Mouse (Mus musculus): ENCODE measurements at regions not wholly inside any gene's neighbourhood (a gene's known extent, or its start where the extent isn't known, plus 50 kb on each side); places are given as distances from the start of the nearest gene placed in this dataset.

- no peak for DNase-seq (ENCODE audit: low spot score in 2 of 2)
These were observed 250.6 kb downstream of the Uaca start for GRCm38 (mm10) chr9:61044983-61045382.

DNA sequence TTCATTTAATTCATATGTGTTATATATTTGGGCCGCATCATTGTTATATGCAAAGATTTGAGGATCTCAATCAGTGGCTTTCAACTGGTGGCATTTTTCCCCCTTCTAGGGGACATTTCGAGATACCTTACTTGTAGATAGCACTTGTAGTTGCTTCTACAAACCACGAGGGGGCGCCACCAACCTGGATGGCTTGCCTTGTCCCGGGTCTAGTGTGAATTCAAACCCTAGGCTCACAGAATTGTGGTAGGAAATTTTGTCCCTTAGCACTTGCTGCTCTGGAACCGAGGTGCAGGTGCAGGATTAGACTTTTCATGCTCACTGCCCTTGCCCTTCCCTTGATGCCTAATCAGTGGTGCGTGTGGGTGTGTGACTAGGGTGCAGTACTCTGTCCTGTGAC is 252.2 kb downstream of the Uaca start:
- peak; percentile 51 to 66 for DNase-seq (ENCODE audit: low spot score in 2 of 2)

DNA sequence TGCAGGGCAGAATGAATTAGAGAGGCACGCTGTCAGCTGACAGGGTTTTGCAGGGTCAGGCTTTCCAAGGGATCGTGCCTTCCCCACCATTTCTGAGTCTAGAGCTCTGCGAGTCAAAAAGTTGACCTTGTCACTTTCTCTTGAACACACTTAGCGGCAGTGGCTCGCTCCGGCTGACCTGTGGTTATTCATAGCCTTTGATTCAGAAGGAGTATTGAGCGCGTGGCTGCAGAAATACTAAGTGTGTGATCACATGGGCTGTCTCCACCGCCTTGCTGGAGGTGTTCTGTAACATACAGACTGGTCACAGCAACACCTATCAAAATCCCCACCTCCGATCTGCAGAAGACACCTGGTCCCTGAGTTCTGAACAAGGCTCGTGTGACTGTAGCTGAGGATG is 252.9 kb downstream of the Uaca start:
- no peak for DNase-seq (ENCODE audit: low spot score in 2 of 2)

GRCm38 (mm10) chr9:61048576-61048975 is 254.2 kb downstream of the Uaca start:
- no peak for DNase-seq (ENCODE audit: low spot score in 2 of 2)

DNA sequence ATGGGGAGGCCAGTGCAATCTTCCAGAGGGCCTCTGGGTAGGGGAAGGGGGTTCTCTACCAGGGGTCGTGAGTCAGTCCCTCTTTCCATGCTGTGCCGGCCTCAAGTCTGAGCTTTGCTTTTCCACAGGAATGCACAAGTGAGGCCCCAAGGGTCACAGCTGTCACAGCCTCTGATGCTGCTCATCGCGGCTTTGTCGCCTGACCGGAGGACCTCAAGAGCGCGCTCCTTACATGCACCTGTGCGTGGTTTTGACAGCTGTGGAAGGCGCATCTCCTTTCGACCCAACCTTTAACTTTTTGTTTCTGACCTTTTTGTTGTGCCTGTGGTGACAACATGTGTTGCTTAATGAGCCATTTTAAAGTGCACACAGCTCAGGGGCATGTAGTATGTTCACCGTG is 258.3 kb downstream of the Uaca start:
- no peak for DNase-seq (ENCODE audit: low spot score in 2 of 2)

DNA sequence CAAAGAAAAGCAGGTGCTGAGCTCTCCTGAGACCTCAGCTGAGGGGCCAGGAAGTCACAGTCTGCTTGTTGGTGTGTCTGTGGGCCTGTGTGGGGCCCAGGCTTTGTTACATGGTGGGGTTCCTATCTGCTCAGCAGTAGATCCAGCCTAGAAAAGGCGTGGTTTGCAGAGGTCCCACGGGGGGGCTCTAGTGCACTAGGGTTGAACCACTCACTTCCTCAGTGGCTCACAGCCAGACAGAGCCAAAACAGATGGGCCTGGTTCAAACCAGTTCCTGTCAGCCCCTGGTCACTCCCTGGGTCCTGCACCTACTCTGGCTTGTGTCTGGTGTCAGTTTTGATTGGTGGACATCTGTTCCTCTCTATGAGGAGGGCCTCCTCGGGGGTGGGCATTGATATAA is 260.1 kb downstream of the Uaca start:
- DNase-seq (ENCODE audit: low spot score in 2 of 2) = no peak

DNA sequence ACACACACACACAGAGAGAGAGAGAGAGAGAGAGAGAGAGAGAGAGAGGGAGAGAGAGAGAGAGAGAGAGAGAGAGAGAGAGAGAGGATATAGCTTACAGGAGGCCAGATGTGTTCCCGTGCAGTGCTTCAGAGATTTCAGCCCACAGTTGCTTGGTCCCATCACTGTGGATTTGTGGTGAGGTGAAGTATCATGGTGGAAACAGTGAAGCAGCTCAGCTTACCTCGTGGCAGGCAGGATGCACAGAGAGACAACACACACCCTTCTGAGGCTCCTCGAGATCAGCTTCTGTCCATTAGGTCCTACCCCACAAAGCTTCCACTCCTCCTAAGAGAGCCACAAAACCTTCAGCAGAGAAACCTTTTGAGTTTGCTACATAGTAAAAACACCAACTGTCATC is 261.1 kb downstream of the Uaca start:
- DNase-seq (ENCODE audit: low spot score in 2 of 2) = no peak

GRCm38 (mm10) chr9:61055928-61056730 is 261.8 kb downstream of the Uaca start:
- no peak for DNase-seq (ENCODE audit: low spot score in 2 of 2)

GRCm38 (mm10) chr9:61056731-61057270 is 262.5 kb downstream of the Uaca start:
- no peak for DNase-seq (ENCODE audit: low spot score in 2 of 2)

DNA sequence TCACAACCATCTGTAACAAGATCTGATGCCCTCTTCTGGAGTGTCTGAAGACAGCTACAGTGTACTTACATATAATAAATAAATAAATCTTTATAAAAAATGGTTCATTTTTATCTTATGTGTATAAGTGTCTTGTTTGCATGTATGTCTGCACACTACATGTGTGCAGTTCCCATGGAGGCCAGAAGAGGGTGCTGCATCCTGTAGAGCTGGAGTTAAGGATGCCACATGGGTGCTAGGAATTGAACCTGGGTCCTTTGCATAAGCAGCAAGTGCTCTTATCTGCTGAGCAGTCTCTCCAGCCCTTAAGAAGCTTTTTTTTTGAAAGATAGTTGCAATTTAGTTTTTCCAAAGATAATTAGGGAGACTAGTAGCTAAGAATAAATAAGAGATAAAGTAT is 264.9 kb downstream of the Uaca start:
- DNase-seq (ENCODE audit: low spot score in 2 of 2) = no peak

DNA sequence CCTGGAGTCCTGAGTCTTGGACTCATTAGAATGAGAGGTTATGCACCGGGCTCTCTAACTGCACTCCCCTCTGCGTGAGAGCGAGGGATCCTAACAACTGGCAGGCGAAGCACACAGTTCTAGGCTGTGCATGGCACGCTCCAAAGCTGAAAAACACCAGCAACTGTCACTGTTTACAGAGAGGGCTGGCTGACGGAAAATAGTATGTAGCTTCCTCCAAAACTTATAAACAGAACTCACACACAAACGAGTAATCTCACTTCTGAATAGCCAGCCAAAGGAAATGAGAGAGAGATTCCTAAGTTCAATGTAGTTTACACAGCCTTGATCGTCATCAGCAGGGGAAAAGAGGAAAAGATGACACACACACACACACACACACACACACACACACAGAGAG is 266.6 kb downstream of the Uaca start:
- DNase-seq (ENCODE audit: low spot score in 2 of 2) = no peak

DNA sequence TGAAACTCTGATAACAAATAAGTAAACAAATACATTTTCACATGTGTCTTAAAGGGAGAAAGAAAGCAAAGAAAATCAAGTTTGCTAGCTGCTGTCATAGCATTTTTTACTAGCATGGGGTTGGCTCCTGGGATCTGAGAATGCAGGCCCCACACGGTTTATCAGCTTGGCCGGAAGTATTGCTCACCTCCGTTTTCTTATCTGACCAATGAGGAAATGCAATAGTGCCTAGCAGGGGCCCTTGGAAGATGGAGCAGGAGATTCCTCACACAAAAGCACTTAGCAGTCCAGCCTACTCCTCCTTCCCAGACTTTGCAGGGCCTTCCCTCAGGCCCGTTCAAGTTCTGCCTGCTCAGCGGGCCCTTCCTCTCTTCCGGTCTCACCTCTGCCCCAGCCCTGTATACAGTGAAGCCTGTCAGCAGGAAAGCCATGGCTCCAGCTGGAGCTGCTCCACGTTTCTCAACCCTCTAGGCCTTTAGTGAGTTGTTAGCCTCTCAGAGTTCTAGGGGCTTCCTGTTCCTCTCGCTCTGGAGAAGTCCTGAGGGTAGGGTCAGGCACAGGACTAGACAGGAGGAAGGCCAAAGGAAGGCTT is 270.5 kb downstream of the Uaca start:
- no peak for DNase-seq (ENCODE audit: low spot score in 2 of 2)

DNA sequence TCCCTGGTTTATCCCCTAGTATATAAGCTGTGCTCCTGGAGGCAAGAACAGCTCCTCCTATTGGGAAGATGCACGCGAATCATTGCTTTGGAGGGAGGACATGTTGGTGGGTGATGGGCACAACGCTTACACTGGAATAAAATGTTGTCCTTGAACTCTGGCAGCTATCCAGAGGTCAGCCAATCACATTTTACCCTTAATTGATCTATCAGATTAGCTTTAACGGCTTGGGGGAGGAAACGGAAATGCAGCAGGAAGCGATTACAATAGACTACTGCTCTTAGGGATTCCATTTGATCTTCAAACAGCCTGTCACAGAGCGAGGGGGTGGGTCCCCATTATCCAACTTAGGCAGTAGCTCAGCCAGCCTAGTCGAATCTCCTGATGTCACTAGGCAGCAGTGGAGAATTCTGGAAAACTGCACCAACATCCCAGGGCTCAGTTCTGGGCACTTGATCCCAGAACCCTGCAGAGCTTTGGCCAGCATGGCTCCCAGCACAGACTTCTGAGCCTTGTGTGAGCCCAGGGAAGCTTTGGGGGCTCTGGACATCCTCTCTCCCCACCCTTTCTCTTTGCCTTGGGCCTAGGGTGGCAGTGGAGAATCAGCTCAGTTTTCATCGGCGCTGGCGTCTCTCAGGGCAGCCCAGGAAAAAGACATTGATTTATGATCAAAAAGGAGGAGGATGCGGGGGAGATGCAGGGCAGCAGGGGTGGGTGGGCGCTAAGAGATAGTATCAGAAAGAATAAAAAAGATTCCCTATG is 275.4 kb downstream of the Uaca start:
- no peak for DNase-seq (ENCODE audit: low spot score in 2 of 2)

GRCm38 (mm10) chr9:61070315-61070707 is 276.0 kb downstream of the Uaca start:
- no peak for DNase-seq (ENCODE audit: low spot score in 2 of 2)

DNA sequence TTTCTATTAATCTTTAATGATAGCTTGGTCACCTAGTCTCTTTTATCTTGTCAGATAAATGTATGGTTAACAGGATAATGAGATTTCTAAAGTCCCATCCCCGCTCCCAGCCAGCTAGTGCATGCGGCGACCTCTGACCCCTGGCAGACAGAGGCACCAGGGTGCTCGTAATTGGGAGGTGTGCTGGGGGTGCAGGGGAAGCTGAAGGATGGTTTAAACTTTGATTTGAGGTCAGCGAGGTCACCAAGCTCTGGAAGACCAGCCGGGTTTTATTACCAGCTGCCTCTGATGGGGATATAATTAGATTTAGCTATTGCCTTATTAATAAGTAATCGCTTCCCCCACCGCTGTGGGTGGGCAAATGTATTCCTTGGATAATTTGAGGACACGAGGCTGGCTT is 276.5 kb downstream of the Uaca start:
- no peak for DNase-seq (ENCODE audit: low spot score in 2 of 2)

DNA sequence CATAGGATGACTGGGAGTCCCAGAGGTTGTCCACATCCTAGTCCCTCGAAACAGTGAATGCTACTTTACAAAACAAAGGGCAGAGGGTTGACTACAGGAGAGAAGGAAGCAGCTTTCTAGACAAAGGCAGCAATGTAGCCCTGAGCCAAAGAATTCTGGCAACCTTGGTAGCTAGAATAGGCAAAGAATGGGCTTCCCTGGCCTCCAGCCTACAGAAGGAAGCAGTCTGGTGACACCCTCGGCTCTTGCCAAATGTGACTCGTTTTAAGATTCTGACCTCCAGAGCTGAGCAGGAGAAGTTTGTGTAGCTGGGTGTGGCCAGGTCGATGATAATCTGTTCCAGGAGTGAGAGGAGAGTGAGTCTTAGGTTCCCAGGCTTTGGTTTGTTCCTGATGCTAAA is 279.1 kb downstream of the Uaca start:
- no peak for DNase-seq (ENCODE audit: low spot score in 2 of 2)

DNA sequence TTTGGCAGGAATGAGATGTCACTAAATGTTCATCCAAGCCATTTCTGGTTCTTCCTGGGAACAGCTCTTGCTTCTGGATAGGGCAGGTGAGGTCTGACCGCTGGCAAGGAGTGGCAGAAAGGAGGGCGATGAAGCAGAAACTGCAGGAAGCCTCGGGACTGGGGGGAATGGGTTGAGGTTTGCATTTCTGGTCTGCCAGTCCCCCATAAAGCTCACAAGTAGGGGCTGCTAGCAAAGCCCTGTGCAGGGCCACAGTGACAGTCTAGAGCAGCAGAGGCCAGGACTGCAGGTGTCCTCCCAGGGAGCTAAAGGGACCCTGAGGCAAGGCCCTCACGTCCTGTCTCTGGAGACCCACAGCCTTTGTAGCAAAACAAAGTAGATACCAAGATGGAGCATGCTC is 280.7 kb downstream of the Uaca start:
- DNase-seq (ENCODE audit: low spot score in 2 of 2) = no peak

GRCm38 (mm10) chr9:61077181-61077580 is 282.8 kb downstream of the Uaca start:
- DNase-seq (ENCODE audit: low spot score in 2 of 2) = no peak

- DNase-seq (ENCODE audit: low spot score in 2 of 2) = no peak
These were observed 283.5 kb downstream of the Uaca start for GRCm38 (mm10) chr9:61077807-61078206.

DNA sequence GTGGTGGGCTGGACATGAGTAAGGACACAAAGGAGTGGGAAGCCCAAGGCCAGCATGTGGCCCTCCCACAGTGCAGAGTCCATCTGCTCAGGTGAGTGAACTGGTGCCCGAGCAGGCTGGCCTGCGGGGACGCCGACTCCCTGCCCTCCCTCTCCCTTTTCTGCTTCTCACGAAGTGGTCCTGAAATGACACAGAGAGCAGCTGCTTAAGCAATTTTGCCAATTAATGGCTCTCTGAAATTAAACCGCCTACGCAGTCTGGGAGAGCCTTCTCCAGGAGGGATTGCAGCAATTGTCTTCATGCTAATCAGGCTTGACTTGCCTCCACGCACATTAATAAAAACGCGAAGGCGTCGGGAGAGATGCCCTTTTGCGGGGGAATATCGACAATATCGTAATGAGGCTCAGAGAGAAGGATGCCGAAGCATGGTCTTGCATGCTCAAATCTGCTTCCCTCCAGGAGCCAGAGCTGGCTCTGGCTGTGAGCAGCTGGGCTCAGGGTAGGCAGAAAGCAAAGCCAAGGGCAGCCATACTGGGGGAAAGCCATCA is 287.2 kb downstream of the Uaca start:
- peak in 1 of 2 experiments; percentile 9 for DNase-seq (ENCODE audit: low spot score in 2 of 2)

DNA sequence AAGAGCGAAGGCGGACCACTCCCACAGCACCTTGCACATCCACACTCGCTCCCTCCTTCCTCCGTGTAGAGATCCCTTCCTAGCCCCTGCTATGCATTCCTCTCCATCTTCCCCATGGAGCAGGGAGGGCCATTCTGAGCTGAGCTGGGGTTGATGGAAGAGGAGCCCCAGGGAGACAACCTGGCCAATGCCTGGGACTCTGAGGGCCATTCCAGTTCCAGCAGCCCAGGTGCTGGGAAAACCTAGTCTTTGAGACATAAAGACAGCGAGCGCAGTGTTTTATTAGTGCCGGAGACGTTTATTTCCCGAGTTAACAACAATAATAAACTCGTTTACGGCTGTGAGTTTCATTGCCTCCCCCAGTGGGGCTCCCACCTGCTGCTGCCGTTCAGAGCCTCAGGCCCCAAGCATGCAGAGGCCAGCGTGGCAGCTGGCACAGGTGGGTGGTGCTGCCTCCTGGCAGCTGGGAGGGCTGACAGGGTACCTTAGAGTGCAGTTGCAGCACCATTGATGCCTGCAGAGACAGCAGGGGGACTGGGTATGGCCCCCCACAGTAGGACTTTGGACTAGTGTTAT is 287.4 kb upstream of the Tle3 start:
- no peak for DNase-seq (ENCODE audit: low spot score in 2 of 2)

GRCm38 (mm10) chr9:61087035-61087434 is 285.1 kb upstream of the Tle3 start:
- DNase-seq (ENCODE audit: low spot score in 2 of 2) = no peak

Data from frontal cortex, postnatal 25 days (tissue).